Mouse (Mus musculus) heart, embryonic 10.5 days (tissue): Measurements from ENCODE around the gene Zdhhc22. TPM values are rescaled to one million over a fixed set of nuclear protein-coding genes. Genes with fewer than 3 reads are reported as not detected.

Experiments
- DNase-seq: peaks from one replicate; pipeline ENCODE4 v3.0.0-alpha.2; 2017; ENCODE audit warnings: low spot score
- H3K27ac ChIP-seq: fragments of 300-500 bp; sonication (generic); 2 replicates; pipeline ENCODE4 v1.5.1; 2016; ENCODE audit warnings: mild to moderate bottlenecking
- H3K27me3 ChIP-seq: fragments of 300-500 bp; sonication (generic); 2 replicates; pipeline ENCODE4 v1.6.1; 2016; ENCODE audit warnings: mild to moderate bottlenecking; ENCODE audit not compliant: poor library complexity, insufficient read depth, severe bottlenecking
- H3K36me3 ChIP-seq: fragments of 300-500 bp; sonication (generic); 2 replicates; pipeline ENCODE4 v1.6.1; 2016; ENCODE audit warnings: mild to moderate bottlenecking, moderate library complexity
- H3K4me1 ChIP-seq: fragments of 300-500 bp; sonication (generic); 2 replicates; pipeline ENCODE4 v1.6.1; 2016; ENCODE audit warnings: mild to moderate bottlenecking
- H3K4me3 ChIP-seq: fragments of 300-500 bp; sonication (generic); 2 replicates; pipeline ENCODE4 v1.5.1; 2016; ENCODE audit warnings: mild to moderate bottlenecking, moderate library complexity
- H3K9me3 ChIP-seq: fragments of 300-500 bp; sonication (generic); 2 replicates; pipeline ENCODE4 v1.6.1; 2016; ENCODE audit warnings: mild to moderate bottlenecking, moderate library complexity
- WGBS: fragments of 180-500 bp; shearing (Covaris S2); methylation state at CpG from one replicate; pipeline ENCODE4 v1.1.7; 2016; 5-methylcytosine and 5-hydroxymethylcytosine counted together
- polyA plus RNA-seq: library from polyadenylated mRNA; unstranded; fragments of >200 nt; fragmentation: Nextera tagmentation; extraction: Ambion mirVana; gene quantifications from 2 replicates; pipeline ENCODE4 v1.2.1, GENCODE M21; 2016

Zdhhc22 gene
- polyA plus RNA-seq, result not detected in 2 replicates

DNA sequence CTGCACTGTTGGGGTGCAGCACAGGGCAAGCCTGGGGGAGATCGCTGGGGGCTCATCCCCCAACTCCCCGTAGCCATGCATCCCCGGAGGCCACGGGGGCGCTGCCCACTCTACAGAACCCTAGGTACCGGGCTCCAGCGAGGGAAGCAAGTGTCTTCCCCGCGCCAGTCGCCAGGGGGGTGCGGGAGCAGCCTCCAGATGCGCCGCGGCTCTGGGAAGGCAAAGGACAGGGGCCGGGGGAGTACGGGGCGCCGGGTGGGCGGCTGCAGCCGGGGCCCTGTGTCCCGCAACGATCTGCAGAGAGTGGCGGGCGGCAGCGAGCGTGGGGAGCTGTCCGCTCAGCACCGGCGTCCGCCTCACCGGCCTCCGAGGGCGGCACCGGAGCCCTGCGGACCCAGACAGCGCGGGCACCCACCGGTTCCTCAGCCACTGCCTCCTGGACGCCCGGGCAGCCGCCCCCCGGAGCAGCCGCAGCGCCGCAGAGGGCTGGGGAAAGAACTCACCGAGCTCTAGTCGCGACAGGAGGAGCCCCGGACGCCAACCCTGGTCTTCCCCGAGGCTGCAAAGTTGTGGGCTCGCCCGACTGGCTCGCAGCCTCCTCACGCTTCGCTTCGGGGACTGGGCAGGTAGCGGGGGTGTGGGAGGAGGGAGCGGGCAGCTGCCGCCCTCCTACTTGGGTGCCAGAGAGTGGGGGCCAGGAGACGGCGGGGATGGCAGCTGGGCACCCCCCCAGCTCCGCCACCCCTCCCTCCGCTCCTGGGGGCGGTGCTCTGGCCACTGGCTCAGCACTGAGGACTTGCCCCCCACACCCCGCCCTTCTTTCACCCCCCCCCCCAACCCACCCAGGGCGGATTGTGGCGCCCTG, at the start of gene Zdhhc22:
TSS of gene Zdhhc22 (minus strand) at position 541 of the 865 bp plus-strand sequence.
- no peak for DNase-seq
- no peaks in the 10 kb centered on the region for H3K9me3 ChIP-seq
- H3K4me1 ChIP-seq, result peaks cover 16% of the 10 kb centered on the region
- no peak within 1 kb of the TSS for H3K27ac ChIP-seq
- peaks cover 88% of the 10 kb centered on the region for H3K27me3 ChIP-seq
- H3K4me3 ChIP-seq, result peak within 1 kb of the TSS; percentile 43
- H3K36me3 ChIP-seq, result no peaks in the 10 kb centered on the region
- WGBS, result 2% methylated on average over 67 of the region's 68 CpGs

DNA sequence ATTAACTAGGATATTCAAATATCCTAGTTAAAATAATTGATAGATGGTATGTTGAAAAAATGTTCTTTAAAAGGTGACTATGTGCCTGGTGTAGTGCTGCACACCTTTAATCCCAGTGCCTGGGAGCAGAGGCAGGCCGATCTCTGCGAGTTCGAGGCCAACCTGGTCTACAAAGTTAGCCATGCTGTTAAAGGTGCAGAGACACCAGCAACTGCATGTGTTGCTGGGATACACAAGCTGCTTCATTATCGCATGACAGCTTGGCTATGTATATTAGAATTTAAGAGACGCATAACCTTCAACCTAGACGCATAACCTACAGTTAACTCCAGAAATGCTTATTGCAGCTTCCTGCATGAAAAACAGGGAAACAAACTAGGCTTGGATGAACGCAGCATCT, 46.4 kb upstream of the Zdhhc22 start:
- no peak for DNase-seq
- Histone ChIP-seq H3K4me3 (no peak overlapping the region), H3K27ac (no peak overlapping the region), H3K36me3 (no peaks in the 10 kb centered on the region), H3K4me1 (no peaks in the 10 kb centered on the region), H3K27me3 (no peaks in the 10 kb centered on the region), H3K9me3 (no peaks in the 10 kb centered on the region)
- 85% methylated on average over 7 of the region's 7 CpGs for WGBS

DNA sequence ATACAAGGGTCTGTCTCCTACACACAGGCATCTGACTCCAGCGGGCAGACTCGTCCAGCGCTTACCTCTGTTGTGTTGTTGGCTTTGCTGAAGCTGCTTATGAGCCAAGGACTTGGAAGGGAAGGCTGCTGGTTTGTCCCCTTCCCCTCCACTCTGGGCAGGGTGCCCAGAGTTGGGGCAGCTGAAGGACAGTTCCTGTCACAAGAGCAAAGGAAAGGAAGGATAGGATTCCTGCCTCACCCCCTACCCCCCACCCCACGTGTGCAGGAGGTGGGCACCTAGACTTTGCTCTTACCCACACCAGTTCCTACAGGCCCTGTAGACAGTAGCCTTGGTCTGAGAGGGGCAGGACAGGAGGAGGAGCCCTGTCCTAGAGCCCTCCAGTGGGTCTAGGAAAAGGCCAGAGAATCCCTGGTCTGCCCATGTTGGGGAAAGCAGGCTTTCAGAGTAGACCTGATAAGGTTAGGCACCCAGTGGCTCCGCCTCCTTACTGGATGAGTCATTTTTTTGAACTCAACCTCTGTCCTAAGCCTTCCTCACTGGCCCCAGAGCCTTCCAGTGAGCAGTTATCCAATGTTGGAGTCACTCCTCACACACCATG, 41.0 kb upstream of the Zdhhc22 start:
- Histone ChIP-seq H3K36me3 (no peaks in the 10 kb centered on the region), H3K9me3 (no peaks in the 10 kb centered on the region), H3K27me3 (peaks cover 38% of the 10 kb centered on the region), H3K4me3 (no peak overlapping the region), H3K27ac (no peak overlapping the region), H3K4me1 (peaks cover 6% of the 10 kb centered on the region)
- 54% methylated on average over 5 of the region's 5 CpGs for WGBS
- DNase-seq, result no peak

DNA sequence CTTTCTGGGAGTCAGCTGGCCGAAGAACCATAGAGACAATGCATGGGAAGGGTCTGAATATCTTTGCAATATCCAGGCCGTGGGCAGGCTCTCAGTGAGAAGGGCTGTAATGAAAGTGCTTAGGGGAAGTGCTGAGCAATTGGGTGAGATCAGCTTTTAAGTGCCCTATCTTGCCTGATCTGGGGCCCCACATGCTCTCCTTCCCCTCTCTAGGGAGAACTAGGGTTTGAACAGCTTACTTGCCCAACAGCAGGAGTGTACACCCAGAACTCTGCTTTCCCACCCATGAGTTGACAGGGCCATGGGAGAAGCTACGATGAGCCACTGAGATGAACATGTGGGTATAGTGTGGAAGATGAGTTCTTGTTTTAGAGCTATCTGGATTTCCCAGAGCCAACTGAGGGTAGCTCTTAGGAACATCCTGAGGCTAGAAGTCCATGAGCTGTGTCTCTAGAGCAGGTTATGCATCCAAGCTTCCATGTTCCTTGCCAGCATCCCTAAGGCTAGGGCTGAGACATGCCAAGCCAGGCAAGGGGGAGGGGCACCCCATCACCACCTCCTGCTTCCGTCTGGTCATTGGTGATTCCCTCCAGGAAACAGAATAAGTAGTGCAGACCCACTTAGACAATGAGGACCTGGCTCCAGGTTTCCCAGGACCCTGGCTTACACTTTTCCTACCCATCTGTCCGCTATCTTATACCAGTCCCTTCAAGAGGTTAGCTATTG, 39.2 kb upstream of the Zdhhc22 start:
- H3K36me3 ChIP-seq, result no peaks in the 10 kb centered on the region
- H3K4me1 ChIP-seq, result peaks cover 10% of the 10 kb centered on the region
- H3K27ac ChIP-seq, result no peak overlapping the region
- no peaks in the 10 kb centered on the region for H3K9me3 ChIP-seq
- H3K27me3 ChIP-seq, result peaks cover 50% of the 10 kb centered on the region
- H3K4me3 ChIP-seq, result no peak overlapping the region
- WGBS, result 69% methylated on average over 5 of the region's 5 CpGs
- DNase-seq, result no peak

DNA sequence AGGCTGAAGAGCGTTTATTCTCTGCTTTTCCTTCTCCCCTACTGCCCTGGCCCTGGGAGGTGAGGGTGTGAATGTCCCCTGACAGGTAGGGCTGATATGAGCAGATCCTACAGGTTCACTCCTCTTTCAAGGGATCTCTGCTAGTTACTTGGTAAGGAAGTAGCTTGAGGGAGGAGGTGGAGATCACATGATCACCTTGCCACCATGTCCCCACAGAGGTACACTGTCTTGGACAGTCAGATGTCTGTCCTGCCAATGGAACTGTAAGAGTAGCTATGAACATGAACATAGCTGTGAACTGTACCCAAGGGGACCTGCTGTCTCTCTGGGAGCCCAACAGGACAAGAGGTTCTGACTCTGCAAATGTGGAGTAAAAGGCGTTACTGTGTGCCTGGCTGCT, 37.8 kb upstream of the Zdhhc22 start:
- Histone ChIP-seq H3K27me3 (peaks cover 56% of the 10 kb centered on the region), H3K27ac (no peak overlapping the region)
- 58% methylated on average over 2 of the region's 2 CpGs for WGBS

DNA sequence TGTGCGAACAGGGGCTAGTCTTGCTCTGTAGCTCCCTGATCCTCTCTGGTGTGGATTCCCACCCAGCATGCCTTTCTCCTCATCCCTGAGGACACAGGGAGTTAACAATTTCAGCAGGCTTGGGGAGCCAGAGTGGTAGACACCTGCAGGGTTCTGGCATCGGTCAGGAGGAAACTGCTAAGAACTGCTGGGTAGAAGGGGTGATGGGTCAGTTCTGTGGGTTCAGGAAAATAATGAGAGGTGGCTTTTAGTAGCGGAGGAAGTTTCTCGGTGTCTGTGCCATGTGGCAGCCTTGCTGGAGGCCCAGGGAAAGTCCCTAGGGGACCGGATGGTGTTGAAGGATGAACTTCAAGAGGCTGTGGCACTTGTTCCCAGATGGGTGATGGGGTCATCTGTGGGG, 37.2 kb upstream of the Zdhhc22 start:
- Histone ChIP-seq H3K27ac (no peak overlapping the region), H3K9me3 (no peaks in the 10 kb centered on the region), H3K4me1 (peaks cover 10% of the 10 kb centered on the region), H3K36me3 (no peaks in the 10 kb centered on the region), H3K27me3 (peaks cover 56% of the 10 kb centered on the region), H3K4me3 (no peak overlapping the region)
- DNase-seq, result no peak
- WGBS, result 44% methylated on average over 5 of the region's 5 CpGs

More for the DNA sequence above, 37.8 kb upstream of the Zdhhc22 start:
- no peak overlapping the region for H3K4me3 ChIP-seq
- DNase-seq, result no peak
- H3K9me3 ChIP-seq, result no peaks in the 10 kb centered on the region
- H3K36me3 ChIP-seq, result no peaks in the 10 kb centered on the region
- peaks cover 10% of the 10 kb centered on the region for H3K4me1 ChIP-seq

DNA sequence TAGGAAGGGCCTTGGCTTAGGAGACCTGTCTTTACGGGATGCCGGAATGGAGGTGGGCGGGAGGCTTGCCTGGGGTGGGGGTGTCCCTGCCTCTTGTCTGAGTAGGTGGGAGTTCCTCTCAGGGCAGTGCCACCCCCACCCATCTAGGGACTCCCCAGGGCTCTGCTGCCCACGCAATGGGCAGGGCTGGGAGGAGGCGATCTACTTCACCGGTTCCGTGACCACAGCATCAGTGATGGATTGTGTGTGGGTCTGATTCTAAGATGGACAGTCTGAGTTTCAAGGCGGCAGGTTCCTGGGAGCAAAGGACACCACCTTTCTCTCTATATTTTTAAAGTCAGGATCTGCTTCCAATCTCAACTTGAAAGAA, 36.6 kb upstream of the Zdhhc22 start:
- no peak overlapping the region for H3K27ac ChIP-seq
- H3K27me3 ChIP-seq, result peaks cover 56% of the 10 kb centered on the region
- WGBS, result 15% methylated on average over 8 of the region's 8 CpGs
- peak overlapping the region; percentile 46 for H3K4me3 ChIP-seq
- no peak for DNase-seq
- no peaks in the 10 kb centered on the region for H3K36me3 ChIP-seq
- peaks cover 10% of the 10 kb centered on the region for H3K4me1 ChIP-seq
- no peaks in the 10 kb centered on the region for H3K9me3 ChIP-seq

DNA sequence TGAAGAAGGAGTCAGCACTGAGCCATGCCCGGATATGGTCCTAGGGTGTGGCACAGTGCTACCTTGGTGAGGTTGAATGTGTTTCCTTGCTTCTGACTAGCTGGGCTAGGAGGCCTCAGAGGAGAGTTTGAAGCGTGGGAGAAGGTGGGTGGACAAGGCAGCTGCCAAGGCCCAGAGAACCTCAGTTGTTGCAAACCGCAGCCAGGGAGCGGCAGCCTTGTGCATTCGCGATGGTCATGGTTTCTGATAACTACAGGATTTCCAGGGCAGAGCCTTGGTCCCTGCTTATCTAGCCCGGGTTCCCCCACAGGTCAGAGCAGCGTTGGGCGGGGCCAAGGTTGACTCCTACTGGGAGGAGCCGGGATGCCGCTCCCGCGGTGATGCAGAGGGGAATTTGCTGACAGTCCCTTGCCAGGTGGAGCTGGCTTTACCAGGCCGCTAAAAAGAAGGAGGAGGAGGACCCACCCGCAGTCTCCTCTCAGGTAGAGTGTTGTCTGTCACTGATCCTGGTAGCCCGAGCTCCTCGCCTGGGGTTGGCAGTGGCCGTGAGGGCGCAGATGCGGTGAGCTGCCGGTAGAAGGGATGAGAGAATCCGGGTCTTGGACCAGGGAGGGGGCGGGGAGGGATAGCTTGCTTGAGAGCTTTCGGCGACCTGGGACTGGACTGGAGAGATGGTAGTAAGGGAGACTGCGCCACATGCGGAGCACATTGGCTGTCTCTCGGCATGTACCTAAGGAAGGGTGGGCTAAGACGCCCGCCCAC, 36.1 kb upstream of the Zdhhc22 start:
- Histone ChIP-seq H3K4me3 (peak overlapping the region; percentile 46), H3K27ac (no peak overlapping the region), H3K27me3 (peaks cover 56% of the 10 kb centered on the region), H3K36me3 (no peaks in the 10 kb centered on the region), H3K9me3 (no peaks in the 10 kb centered on the region), H3K4me1 (peaks cover 10% of the 10 kb centered on the region)
- DNase-seq, result no peak
- 3% methylated on average over 30 of the region's 30 CpGs for WGBS

DNA sequence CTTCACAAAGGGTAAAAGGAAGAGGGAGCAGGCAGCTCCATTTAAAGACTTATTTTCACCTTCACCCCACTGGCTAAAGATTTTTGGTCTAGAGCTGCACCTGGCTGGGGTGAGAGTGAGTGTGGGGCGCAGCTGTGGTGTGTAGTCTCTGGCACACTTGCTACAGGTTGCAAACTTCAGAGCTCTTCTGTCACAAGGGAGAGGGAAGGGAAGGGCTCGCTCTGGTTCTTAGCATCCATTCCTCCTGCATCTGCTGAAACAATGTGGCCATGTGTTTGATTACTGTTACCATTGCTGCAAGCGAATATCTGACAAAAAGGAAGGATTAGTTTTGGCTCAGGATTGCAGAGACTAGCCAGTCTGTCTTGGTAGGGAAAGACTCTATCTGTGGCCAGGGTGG, 33.2 kb upstream of the Zdhhc22 start:
- Histone ChIP-seq H3K27ac (no peak overlapping the region), H3K36me3 (no peaks in the 10 kb centered on the region), H3K4me1 (peaks cover 10% of the 10 kb centered on the region), H3K27me3 (peaks cover 40% of the 10 kb centered on the region), H3K4me3 (no peak overlapping the region), H3K9me3 (no peaks in the 10 kb centered on the region)
- 71% methylated on average over 3 of the region's 3 CpGs for WGBS
- DNase-seq, result no peak

DNA sequence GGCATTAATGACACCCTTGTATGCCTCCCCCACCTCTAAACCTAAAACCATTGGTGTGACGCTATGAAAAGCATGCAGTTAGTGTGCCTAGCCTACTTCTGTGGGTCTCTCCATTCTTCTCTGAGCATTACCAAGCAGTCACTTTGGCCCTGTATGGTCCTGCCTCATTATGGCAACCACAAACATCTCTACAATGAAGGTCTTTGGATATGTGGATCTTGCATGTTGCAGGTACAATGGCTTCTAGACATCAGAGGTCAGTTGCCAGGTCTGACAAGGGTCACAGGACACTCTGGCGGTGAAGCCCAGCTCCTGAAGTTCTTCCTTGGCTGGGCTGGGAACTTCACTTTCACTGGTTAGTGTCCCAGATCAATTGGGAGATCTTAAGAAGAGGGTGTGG, 31.8 kb upstream of the Zdhhc22 start:
- no peak overlapping the region for H3K27ac ChIP-seq
- no peak overlapping the region for H3K4me3 ChIP-seq
- 70% methylated on average over 2 of the region's 2 CpGs for WGBS
- peaks cover 10% of the 10 kb centered on the region for H3K4me1 ChIP-seq
- DNase-seq, result no peak
- peaks cover 26% of the 10 kb centered on the region for H3K27me3 ChIP-seq
- H3K36me3 ChIP-seq, result no peaks in the 10 kb centered on the region
- H3K9me3 ChIP-seq, result no peaks in the 10 kb centered on the region

DNA sequence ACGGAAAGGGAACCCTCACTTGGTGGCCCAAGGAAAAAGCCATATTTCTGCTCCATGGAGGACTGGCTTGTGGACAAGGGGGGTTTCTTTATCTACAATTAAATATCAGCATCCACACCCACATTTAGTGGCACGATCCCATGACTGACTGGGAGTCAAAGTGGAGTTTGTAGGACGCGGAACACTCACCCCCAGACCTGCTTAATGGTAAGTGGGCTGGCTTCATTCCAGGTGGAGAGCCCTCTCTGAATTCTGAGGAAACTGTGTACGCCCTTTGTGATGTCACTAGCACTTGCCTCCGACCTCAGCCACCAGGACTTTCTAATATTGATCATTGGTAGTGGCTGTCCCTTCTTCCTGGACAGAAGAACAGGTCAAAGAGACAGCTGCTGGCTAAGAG, 30.8 kb upstream of the Zdhhc22 start, which contains the start of gene Tmem63c:
TSS of gene Tmem63c (plus strand) at position 301 of the 400 bp plus-strand sequence.
- no peak for DNase-seq
- Histone ChIP-seq H3K4me3 (no peak within 1 kb of the TSS), H3K9me3 (no peaks in the 10 kb centered on the region), H3K4me1 (peaks cover 1% of the 10 kb centered on the region), H3K36me3 (no peaks in the 10 kb centered on the region), H3K27ac (no peak within 1 kb of the TSS), H3K27me3 (peaks cover 16% of the 10 kb centered on the region)
- 80% methylated on average over 6 of the region's 6 CpGs for WGBS

DNA sequence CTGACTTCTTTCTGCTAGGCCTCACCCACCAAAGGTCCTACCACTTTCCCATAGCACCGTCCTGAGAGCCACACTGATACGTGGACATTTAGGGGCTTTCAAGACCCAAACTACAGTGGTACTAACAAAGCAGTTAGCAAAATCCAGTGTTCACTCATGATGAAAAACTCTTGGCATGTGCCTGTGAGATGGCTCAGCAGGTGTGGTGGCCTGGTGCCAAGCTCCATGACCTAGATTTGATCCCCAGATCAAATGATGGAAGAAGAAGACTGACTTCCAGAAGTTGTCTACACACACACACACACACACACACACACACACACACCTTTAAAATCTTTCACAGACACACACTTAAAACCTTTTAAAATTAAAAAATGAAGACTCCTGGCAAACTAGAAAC, 28.5 kb upstream of the Zdhhc22 start:
- no peaks in the 10 kb centered on the region for H3K36me3 ChIP-seq
- no peaks in the 10 kb centered on the region for H3K9me3 ChIP-seq
- H3K27me3 ChIP-seq, result peaks cover 5% of the 10 kb centered on the region; the same call in 1 of the 2 replicates
- no peaks in the 10 kb centered on the region for H3K4me1 ChIP-seq
- no peak overlapping the region for H3K4me3 ChIP-seq
- WGBS, result 80% methylated on average over 2 of the region's 2 CpGs
- H3K27ac ChIP-seq, result no peak overlapping the region
- DNase-seq, result no peak
